Mouse (Mus musculus): ENCODE measurements around the gene Acsbg1. TPM values are rescaled to one million over a fixed set of nuclear protein-coding genes. Genes with fewer than 3 reads are reported as not detected.

The Acsbg1 gene
- 6.1 TPM for total RNA-seq (2023)

DNA sequence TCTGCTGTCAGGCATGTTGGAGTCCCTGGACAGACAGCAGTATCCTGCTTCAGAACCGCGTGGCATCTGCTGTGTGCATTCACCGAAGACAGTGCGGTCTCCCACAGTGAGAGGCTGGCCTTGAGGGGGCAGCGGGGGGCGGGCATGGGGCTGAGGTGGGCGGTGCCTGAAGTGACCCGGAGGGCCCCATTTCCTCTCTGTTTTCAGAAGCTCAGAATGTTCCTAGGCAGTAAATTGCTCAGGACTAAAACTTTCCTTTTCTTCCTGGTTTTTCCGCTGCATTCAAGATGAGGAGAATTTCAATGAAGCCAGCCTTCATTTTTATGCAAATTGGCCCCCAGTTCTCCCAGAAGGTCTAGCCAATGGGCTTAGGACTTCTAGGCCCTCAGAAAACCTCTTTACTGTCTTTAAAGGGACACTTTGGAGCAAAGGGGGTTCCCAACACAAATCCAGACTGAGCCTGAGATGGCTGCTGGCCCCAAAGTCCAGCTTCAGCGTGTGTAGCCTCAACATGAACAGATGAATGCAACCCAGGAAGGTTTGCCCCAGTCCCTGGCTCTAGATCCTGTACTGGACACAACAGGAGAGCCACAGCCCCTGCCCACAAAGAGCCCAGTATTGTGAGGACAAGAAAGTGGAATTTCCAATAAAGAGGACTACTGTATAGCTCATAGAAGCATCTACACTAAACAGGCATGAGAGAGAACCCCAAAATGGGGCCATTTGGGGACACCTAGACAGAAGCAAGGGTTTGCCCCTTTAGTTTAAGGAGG lies at the start of gene Acsbg1:
Acsbg1 (minus strand) TSS at position 266 of the 773 bp plus-strand sequence.

DNA sequence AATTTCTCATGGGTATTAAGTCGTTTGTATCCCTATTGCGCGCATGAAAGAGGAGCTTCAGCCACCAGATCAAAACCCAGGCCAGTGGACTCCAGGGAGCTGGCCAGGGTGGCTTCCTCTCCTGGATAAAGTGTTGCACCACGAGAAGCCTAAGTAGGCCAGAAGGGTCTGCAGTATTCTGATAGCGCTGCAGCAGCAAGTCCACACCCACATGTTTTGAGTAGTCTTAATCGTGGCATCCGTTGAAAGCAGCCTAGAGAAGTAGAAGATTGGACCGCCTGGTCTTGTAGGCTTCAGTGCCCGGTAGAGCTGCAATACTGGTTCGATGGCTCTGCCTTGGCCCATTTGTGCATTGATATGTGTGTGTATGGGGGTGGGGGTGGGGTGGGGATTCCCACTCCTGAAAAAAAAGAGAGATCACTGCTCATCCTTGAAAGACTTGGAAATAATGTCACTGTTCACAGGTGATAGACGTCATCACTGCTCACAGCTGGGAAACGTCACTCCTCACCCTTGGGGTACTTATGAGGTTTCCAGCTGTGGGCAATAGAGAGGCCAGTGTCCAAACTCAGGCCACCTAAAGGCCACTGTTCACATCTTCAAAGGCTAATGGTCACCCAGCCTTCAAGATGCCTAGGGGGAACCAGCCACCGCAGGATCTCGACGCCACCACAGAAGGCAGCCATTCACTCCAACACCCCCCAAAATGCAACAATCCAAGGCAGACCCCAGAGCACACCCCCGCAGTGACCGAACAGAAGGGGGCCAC lies 36.8 kb upstream of the Acsbg1 start, which contains the start of gene Dnaja4:
Dnaja4 (plus strand) TSS at position 556 of the 769 bp plus-strand sequence.

DNA sequence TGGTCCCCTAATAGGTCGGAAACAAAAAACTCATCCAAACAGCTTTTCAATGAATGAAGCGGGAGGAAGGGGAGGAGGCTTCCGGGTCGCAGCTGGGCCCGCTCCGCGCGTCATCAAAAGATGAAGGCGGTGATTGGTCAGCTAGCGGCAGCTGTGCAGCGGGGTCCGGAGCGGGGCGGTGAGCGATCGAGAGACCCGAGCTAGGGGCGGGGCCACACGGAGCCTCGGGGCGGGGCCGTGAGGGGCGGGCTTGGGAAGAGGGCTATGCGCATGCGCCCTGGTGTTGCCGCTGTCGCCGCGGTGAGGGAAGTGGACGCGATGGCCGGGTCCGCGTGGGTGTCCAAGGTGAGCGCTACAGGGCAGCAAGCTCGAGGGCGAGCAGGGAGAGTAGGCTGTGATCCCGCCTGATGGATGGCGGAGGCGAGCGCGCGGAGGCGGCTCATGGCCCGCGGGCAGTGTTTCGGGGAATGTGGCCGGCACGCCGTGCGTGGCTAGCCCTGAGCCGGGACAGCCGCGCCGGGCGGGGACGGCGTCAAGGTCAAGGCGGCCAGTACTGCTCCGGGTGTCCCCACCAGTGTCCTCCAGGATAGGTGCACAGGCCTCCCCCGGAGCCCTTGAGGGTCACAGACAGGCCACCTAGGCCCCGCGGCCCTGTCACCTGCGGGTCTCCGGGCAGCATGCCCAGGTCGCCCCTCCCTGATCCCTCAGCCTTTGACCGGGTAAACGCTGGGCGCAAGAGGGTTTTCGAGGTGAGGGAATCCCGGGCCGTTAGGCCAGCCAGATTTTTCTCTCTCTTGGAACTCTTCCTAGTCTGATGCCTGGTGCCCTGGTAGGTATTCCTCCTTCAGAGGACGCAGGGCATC lies 75.2 kb downstream of the Acsbg1 start, which contains the start of gene Idh3a:
Idh3a (plus strand) TSS at position 136 of the 863 bp plus-strand sequence.

DNA sequence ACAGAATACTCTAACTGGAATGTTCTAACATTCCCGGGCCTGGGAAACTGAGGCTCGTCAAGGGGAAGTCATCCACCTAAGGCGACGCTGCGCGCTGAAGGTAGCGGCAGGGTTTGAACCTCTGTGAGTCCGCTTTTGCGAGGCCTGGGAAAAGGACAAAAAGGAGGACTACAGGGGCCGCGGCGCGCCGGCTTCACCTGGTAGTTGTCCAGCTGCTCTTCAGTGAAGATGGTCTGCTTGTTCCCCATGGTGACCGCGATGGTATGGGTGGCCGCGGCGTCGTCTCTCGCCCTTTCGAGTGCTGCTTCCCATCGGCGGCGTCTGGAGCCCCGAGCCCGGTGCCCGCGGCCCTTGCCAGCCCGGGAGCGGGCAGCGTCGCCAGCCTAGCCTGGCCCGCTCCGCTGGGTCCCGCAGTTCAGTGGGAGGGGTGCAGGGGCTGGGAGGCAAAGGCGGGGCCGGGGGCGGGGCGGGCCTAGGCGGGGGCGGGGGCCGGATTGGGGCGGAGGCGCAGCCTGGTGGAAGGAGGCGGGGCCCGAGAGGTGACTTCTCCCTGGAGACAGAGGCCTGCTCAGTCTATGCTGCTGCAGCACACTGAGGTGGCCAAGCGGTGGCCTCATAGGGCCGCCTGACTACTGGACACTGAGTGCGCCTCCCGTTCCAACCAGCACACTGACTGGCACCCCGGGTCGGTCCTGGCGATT lies 101.7 kb downstream of the Acsbg1 start, which contains the start of gene Cib2:
Cib2 (minus strand) TSS at position 448 of the 701 bp plus-strand sequence.

Other genes with a start within 250 kb of the Acsbg1 start
- gene Dmxl2, start 160.2 kb downstream of the Acsbg1 start, total RNA-seq (2023): 0.44 TPM
- gene Sh2d7, start 122.9 kb downstream of the Acsbg1 start, total RNA-seq (2023): not detected
- not detected for gene Cib2, start 101.7 kb downstream of the Acsbg1 start, total RNA-seq (2023)
- 39.5 TPM for gene Idh3a, start 75.5 kb downstream of the Acsbg1 start, total RNA-seq (2023)
- gene Dnaja4, start 37.0 kb upstream of the Acsbg1 start, total RNA-seq (2023): 16.6 TPM
- 48.1 TPM for gene Wdr61, start 72.6 kb upstream of the Acsbg1 start, total RNA-seq (2023)
- not detected for gene Crabp1, start 102.9 kb upstream of the Acsbg1 start, total RNA-seq (2023)
- 41.0 TPM for gene Ireb2, start 201.9 kb upstream of the Acsbg1 start, total RNA-seq (2023)

All from CD4-positive naive resting alpha-beta T cell, adult 76 days (primary cell).